Mouse (Mus musculus) retina, embryonic 14.5 days (tissue): ENCODE measurements at regions not wholly inside any gene's neighbourhood (a gene's known extent, or its start where the extent isn't known, plus 50 kb on each side); places are given as distances from the start of the nearest gene placed in this dataset.

ENCODE experiments used
- DNase-seq: peaks from one replicate; pipeline ENCODE4 v3.0.0-alpha.2; 2015; ENCODE audit warnings: low spot score

GRCm38 (mm10) chr3:111868620-111869019 is 1390.0 kb downstream of the Amy2a5 start:
- DNase-seq = peak; percentile 26
